Mouse (Mus musculus) olfactory bulb, adult 2 months (tissue): ENCODE results near the gene Hlcs. TPM values are rescaled to one million over a fixed set of nuclear protein-coding genes. Genes with fewer than 3 reads are reported as not detected.

Source experiments
- H3K27ac ChIP-seq: fragments of 200-500 bp; 2 replicates; pipeline ENCODE4 v1.5.1; 2012; ENCODE audit warnings: low read depth, low read length; ENCODE audit not compliant: insufficient read depth
- H3K4me1 ChIP-seq: fragments of 200-500 bp; 2 replicates; pipeline ENCODE4 v1.6.1; 2012; ENCODE audit warnings: low read length; ENCODE audit not compliant: control insufficient read depth, insufficient read depth
- H3K4me3 ChIP-seq: fragments of 200-500 bp; 2 replicates; pipeline ENCODE4 v1.5.1; 2012; ENCODE audit warnings: mild to moderate bottlenecking, low read depth, low read length, moderate library complexity; ENCODE audit not compliant: insufficient read depth
- CTCF ChIP-seq: fragments of 200-500 bp; IDR thresholded peaks from 2 replicates; pipeline ENCODE4 v1.5.1; 2012; ENCODE audit warnings: low read depth, mild to moderate bottlenecking, low read length, moderate library complexity; ENCODE audit not compliant: insufficient read depth
- POLR2A ChIP-seq: fragments of 200-500 bp; IDR thresholded peaks from 2 replicates; pipeline ENCODE4 v1.6.1; 2012; ENCODE audit warnings: mild to moderate bottlenecking, low read depth, low read length, moderate library complexity; ENCODE audit not compliant: insufficient read depth
- WGBS: fragments of 180-500 bp; shearing (Covaris S2); methylation state at CpG from one replicate; pipeline ENCODE4 v1.1.7; 2018; 5-methylcytosine and 5-hydroxymethylcytosine counted together
- polyA plus RNA-seq: library from polyadenylated mRNA; stranded (reverse); fragments of >200 nt; gene quantifications from 2 replicates; pipeline ENCODE4 v1.2.4, GENCODE M21; 2012; ENCODE audit warnings: low replicate concordance; ENCODE audit not compliant: missing spikeins, insufficient read depth, insufficient read length

Hlcs gene
- polyA plus RNA-seq, 1 experiment, result not detected

DNA sequence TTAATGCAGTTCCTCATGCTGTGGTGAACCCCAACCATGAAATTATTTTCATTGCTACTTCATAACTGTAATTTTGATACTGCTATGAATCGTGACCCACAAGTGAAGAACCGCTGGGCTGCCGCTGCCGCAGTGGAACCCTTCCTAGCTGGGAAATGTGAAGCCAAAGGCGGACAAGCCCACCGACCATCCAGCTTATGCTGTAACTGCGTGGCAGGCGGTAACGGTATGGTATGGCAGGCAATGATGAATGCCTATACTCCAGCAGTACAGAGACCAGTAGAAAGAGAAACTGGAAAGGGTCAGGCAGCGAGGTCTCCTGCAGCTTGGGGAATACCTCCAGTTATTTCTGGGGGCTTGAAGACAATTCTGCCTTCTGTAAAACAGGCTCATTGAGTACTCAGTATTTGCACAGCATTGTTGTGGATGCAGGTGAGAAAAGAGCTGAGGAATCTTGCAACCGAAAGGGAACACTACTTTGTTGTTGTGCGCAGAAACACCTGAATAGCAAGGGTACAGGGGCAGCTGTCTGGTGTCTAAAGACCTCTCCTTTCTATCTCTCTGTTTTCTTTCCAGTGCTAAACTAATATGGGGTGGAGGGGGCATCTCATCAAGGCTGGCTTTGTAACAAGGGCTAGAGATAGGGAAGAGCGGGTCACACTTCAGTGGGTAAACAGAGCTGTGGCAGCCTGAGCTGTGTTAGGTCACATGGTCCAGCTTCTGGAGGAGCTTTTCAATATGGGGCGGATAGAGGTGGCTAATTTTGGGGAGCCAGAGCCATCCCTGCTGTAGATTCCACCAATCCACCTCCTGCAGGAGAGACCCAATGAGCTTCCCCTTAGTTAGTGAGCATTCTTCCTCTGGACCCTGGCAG lies 224.3 kb downstream of the Hlcs start:
- Histone ChIP-seq H3K27ac (no peak overlapping the region), H3K4me1 (peaks cover 16% of the 10 kb centered on the region), H3K4me3 (no peak overlapping the region)
- WGBS, result 12% methylated on average over 14 of the region's 14 CpGs
- TF ChIP-seq POLR2A (no peak), CTCF (no peak)

DNA sequence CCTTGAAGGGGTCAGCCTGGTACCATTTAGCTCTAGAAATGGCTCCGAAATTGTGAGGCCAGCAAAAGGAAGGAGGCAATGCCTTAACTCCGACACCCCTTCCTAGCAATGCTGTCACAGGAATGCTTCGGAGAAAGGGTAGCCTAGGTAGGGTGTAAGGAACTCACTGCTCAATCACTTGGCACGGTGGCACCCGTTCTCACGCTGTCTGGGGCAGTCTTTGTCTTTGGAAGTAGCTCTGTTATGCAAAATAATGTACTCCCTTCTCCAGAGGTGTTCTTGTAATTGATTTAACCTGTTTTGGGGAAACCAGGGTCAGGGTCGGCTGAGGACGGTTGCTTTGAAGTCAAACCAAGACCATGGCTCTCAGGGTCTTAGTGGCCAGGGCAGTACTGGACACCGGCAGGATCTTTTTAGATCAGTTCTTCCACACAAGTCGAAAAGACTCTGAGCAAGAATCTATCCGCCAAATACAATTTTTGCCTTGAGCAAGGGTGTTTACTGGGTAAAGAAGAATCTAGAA lies 225.1 kb downstream of the Hlcs start:
- Histone ChIP-seq H3K4me3 (no peak overlapping the region), H3K27ac (no peak overlapping the region), H3K4me1 (peaks cover 16% of the 10 kb centered on the region)
- TF ChIP-seq POLR2A (no peak), CTCF (no peak)
- 11% methylated on average over 11 of the region's 11 CpGs for WGBS

GRCm38 (mm10) chr16:94087570-94088225 lies 225.7 kb downstream of the Hlcs start:
- TF ChIP-seq POLR2A (no peak), CTCF (no peak)
- 12% methylated on average over 16 of the region's 16 CpGs for WGBS
- Histone ChIP-seq H3K4me3 (no peak overlapping the region), H3K4me1 (peaks cover 16% of the 10 kb centered on the region), H3K27ac (no peak overlapping the region)

- 5% methylated on average over 50 of the region's 50 CpGs for WGBS
- no peak overlapping the region for H3K4me3 ChIP-seq
Observed at GRCm38 (mm10) chr16:94086701-94087569, 226.4 kb downstream of the Hlcs start.

DNA sequence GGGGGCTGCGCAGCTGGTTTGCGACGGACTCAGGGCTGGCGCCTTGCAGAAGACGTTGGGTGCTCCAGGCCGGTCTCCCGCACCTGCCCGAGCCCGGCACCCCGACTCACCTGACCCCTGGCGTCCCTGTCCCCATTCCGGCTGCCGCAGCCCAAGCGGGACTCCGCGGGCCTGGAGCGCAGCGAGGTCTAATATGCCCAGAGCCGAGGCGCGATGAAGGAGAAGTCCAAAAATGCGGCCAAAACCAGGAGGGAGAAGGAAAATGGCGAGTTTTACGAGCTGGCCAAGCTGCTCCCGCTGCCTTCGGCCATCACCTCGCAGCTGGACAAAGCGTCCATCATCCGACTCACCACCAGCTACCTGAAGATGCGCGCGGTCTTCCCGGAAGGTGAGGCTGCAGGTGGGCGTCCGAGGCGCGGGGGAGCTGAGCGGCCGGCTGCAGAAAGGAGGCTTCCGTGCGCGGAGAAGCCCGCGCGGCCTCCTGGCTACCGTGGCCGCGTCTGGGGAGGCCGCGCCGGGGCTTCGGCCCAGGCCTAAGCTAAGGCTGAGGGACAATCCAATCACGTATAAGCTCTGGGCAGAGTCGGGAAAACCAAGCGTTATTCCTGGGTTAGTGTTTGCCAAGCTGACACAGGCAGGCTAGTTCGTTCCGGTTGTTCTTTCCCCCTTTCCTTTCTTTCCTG lies 227.6 kb downstream of the Hlcs start:
- H3K27ac ChIP-seq, result no peak overlapping the region
- no peak overlapping the region for H3K4me3 ChIP-seq
- TF ChIP-seq POLR2A (no peak), CTCF (no peak)

More at GRCm38 (mm10) chr16:94086701-94087569, 226.4 kb downstream of the Hlcs start:
- Histone ChIP-seq H3K4me1 (peaks cover 16% of the 10 kb centered on the region), H3K27ac (no peak overlapping the region)
- TF ChIP-seq POLR2A, result no peak
- TF ChIP-seq CTCF, result no peak

DNA sequence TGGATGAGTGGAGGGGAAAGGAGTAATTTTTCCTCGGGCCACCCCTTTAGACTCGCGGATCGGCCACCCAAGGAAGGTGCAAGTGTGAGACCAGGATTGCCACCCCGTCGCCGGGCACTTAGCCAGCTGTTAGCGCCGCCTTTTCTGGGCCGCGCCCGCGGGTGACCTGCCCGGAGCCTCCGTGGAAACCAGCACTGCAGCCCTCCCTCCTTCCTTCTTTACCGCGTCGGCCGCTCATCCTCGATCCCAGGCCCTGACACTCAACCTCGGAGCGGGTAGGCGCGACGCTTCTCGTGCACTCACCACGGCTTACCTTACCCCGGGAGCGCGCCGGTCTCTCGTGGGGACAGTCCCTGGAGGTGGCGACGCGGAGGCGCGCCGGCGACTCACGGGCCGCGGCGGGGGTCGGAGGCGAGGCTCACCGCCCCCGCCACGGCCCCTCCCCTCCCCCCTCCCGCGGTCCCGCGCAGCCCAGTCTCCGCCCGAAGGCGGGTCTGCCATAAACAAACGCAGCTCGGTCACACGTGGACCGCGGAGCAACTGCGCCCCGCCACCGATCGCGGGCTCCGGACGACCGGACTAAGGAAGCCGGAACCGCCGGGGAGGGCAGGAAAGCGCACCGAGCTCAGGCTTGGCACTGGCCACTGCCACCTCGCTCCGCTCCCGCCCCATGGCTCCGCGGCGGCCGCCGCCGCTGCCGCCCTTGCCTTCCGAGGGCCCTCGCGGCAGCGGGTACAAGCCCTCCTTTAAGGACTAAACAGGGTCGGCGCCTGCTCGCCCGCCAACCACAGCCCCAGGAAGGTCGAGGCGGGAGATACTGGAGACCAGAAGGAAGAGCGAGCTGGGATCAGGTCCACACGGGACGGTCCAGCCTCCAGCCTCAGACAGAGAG lies 228.4 kb downstream of the Hlcs start, which contains the start of gene Sim2:
Gene Sim2, plus strand, starts transcription at position 221 of the 892 bp plus-strand sequence.
- no peak within 1 kb of the TSS for H3K27ac ChIP-seq
- H3K4me3 ChIP-seq, result no peak within 1 kb of the TSS
- TF ChIP-seq CTCF (no peak), POLR2A (no peak)
- H3K4me1 ChIP-seq, result peaks cover 16% of the 10 kb centered on the region
- WGBS, result 1% methylated on average over 94 of the region's 96 CpGs

More for the DNA sequence above, 227.6 kb downstream of the Hlcs start:
- H3K4me1 ChIP-seq, result peaks cover 16% of the 10 kb centered on the region
- WGBS, result 2% methylated on average over 57 of the region's 57 CpGs

DNA sequence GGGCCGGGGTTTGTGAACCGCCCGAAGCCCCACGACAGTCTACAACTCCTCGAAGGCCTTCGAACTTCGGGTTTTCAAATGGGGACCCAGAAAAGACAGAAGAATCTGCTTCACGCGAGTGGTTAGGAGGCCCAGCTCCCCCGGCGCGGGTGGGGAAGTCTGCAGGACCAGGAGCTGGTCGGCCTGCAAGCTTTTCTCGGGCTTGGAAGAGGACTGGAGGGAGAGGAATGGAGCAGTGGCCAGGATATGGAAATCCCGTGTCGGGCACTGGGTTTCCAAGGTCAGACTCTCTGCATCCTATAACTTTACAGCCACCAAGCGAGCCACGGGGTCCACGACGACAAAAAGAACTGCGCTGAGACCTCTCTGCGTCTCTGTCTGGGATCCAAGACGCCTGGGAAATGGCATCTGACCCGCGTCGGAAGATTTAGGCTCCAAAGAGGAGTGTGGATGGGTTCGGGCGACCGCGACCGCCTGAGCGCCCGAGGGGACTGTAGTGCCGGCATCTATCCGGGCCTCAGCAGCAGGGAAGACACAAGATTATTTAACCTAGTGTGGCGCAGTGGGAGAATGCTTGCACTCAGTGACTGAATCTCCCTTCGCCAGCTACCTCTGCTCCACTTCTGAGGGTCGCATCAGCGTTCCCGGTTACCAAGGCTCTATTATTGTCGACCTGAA lies 229.4 kb downstream of the Hlcs start:
- no peak for TF ChIP-seq CTCF
- TF ChIP-seq POLR2A, result no peak
- WGBS, result 2% methylated on average over 41 of the region's 41 CpGs

More for the DNA sequence above, 229.4 kb downstream of the Hlcs start:
- Histone ChIP-seq H3K4me3 (no peak overlapping the region), H3K4me1 (peaks cover 16% of the 10 kb centered on the region), H3K27ac (no peak overlapping the region)
